ENCODE assay signal across 12 mouse cellular contexts in the genomic region with DNA sequence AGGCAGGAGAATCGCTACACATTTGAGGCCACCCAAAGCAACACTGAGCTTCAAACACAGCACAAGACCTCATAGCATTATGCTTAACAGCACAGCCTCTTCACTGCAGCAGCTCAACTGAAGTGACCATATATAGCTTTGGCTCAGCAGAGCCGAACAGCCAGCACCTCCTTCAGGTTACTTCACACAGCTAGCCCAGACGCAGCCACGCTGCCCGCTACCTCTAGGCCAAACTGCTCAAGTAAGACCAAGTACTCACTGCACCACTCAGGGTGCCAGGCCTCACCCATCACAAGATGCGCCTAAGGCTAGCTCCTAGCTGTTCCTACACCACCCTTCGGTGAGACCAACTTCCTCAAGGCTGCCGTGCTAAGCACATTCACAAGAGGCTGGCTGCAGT. TPM values are rescaled to one million over a fixed set of nuclear protein-coding genes. Genes with fewer than 3 reads are reported as not detected.
A peak's percentile ranks its signal among the peaks of the same experiment; 100 is the strongest.
DNase-seq lines count a peak whose midpoint lies in the region; ATAC-seq and TF ChIP-seq lines count a peak whose summit lies in the region.
"Had no signal": no experiment of that assay in that cellular context is flagged by ENCODE, and none has a peak within 500 bp of the region (broad histone marks: within the 10 kb centered on the region; RNA-seq: fewer than 3 reads in every experiment).

No protein-coding gene starts in this region.

- peaks cover 11% of the 10 kb centered on the region; the same call in 1 of the 2 replicates for H3K36me3 ChIP-seq in lung, postnatal 0 days (ENCODE audit: insufficient read depth, low read length)
- H3K36me3 ChIP-seq in heart, embryonic 15.5 days, result peaks cover 19% of the 10 kb centered on the region
- peaks cover 37% of the 10 kb centered on the region for H3K36me3 ChIP-seq in liver, embryonic 16.5 days (ENCODE audit: control insufficient read depth, insufficient read depth)

- H3K4me3 ChIP-seq in lung, postnatal 0 days (ENCODE audit: low read depth, low read length), result no peak overlapping the region
- H3K4me3 ChIP-seq in heart, embryonic 15.5 days, result no peak overlapping the region
- H3K4me3 ChIP-seq in liver, embryonic 16.5 days (ENCODE audit: low read depth, low read length), result no peak overlapping the region

- H3K27ac ChIP-seq in lung, postnatal 0 days (ENCODE audit: low read length), result no peak overlapping the region
- H3K27ac ChIP-seq in heart, embryonic 15.5 days, result peak overlapping the region; percentile 80
- 0 out of 2 replicates have a peak overlapping the region, but pooled peaks have one; percentile 40 for H3K27ac ChIP-seq in liver, embryonic 16.5 days (ENCODE audit: low read length)

- H3K9ac ChIP-seq in lung, postnatal 0 days (replicated peaks; ENCODE audit: low read depth), result no peak overlapping the region
- no peak overlapping the region for H3K9ac ChIP-seq in heart, embryonic 15.5 days
- peak overlapping the region; percentile 25; the same call in 1 of the 2 replicates for H3K9ac ChIP-seq in liver, embryonic 16.5 days (ENCODE audit: low read depth, low read length)

- DNase-seq in gastrocnemius, postnatal 25 days, result peak; percentile 35
- DNase-seq in gastrocnemius, postnatal 10 days, result no peak
- DNase-seq in lung, postnatal 0 days (ENCODE audit: low spot score), result no peak
- DNase-seq in lung, postnatal 10 days, result no peak
- no peak for DNase-seq in right cerebral cortex, adult 18-20 months
- DNase-seq: cerebellum, adult 18-20 months; gastrocnemius, postnatal 36 days; lung, adult 2 months; thymus, postnatal 25 days had no signal

- 70% methylated on average over 8 of the region's 8 CpGs for WGBS in lung, postnatal 0 days
- 56% methylated on average over 8 of the region's 8 CpGs for WGBS in heart, embryonic 15.5 days
- 78% methylated on average over 8 of the region's 8 CpGs for WGBS in liver, embryonic 16.5 days (ENCODE audit: insufficient replicate concordance)

- no peaks in the 10 kb centered on the region for H3K9me3 ChIP-seq in lung, postnatal 0 days (ENCODE audit: low read length)
- H3K9me3 ChIP-seq in heart, embryonic 15.5 days (replicated peaks), result no peaks in the 10 kb centered on the region
- H3K9me3 ChIP-seq in liver, embryonic 16.5 days (replicated peaks; ENCODE audit: control insufficient read depth, low read length), result no peaks in the 10 kb centered on the region

- no peak for TF ChIP-seq EP300 in lung, postnatal 0 days (IDR thresholded peaks at IDR 0.05)

- H3K4me2 ChIP-seq in lung, postnatal 0 days (replicated peaks; ENCODE audit: low read depth, low read length), result no peak overlapping the region
- H3K4me2 ChIP-seq in heart, embryonic 15.5 days, result 0 out of 2 replicates have a peak overlapping the region, but pooled peaks have one; percentile 6
- H3K4me2 ChIP-seq in liver, embryonic 16.5 days (ENCODE audit: low read depth, low read length), result no peak overlapping the region; the same call in 1 of the 2 replicates

- no peak; the same call in 1 of the 2 replicates for TF ChIP-seq CTCF in lung, postnatal 0 days (IDR thresholded peaks at IDR 0.05)

- peak; percentile 12; the same call in 1 of the 2 replicates for ATAC-seq in lung, postnatal 0 days
- ATAC-seq in heart, embryonic 15.5 days (replicated peaks; ENCODE audit: insufficient number of reproducible peaks, insufficient read depth, low FRiP score, low read depth), result no peak; the same call in 1 of the 2 replicates
- ATAC-seq in liver, embryonic 16.5 days (ENCODE audit: low read depth), result no peak
- ATAC-seq in megakaryocyte-erythroid progenitor cell, adult 5-6 weeks (replicated peaks; ENCODE audit: low FRiP score, low TSS enrichment, poor library complexity, severe bottlenecking), result no peak

- peaks cover 10% of the 10 kb centered on the region; the same call in 1 of the 2 replicates for H3K4me1 ChIP-seq in lung, postnatal 0 days (ENCODE audit: insufficient read depth, low read depth, low read length)
- H3K4me1 ChIP-seq in heart, embryonic 15.5 days (replicated peaks), result peaks cover 44% of the 10 kb centered on the region
- H3K4me1 ChIP-seq in liver, embryonic 16.5 days (ENCODE audit: control insufficient read depth, low read depth, low read length), result peaks cover 36% of the 10 kb centered on the region

- H3K27me3 ChIP-seq in lung, postnatal 0 days (replicated peaks; ENCODE audit: insufficient read depth, low read length), result no peaks in the 10 kb centered on the region
- H3K27me3 ChIP-seq in heart, embryonic 15.5 days, result no peaks in the 10 kb centered on the region
- H3K27me3 ChIP-seq in liver, embryonic 16.5 days (ENCODE audit: control insufficient read depth, insufficient read depth, low read depth, low read length), result no peaks in the 10 kb centered on the region

RNA-seq across cellular contexts. Expression of a gene that starts 5.6 kb away (rescaled TPM):
- total RNA-seq in gastrocnemius, postnatal 25 days (2021), result 10 to 100 TPM; 24.7 to 25.4 TPM
- total RNA-seq in gastrocnemius, postnatal 10 days (2021), result 10 to 100 TPM; 34.8 to 37.9 TPM
- polyA plus RNA-seq in lung, postnatal 0 days (2015; fragmentation: Nextera tagmentation; extraction: Ambion mirVana), result 41.3 and 44.1 TPM in 2 replicates
- 33.5 and 37.9 TPM in 2 replicates for polyA plus RNA-seq in heart, embryonic 15.5 days (2015; fragmentation: Nextera tagmentation; extraction: Ambion mirVana)
- 38.9 and 39.2 TPM in 2 replicates for polyA plus RNA-seq in liver, embryonic 16.5 days (2015; fragmentation: Nextera tagmentation; extraction: Ambion mirVana)
- 17.8 and 20.8 TPM in 2 replicates for total RNA-seq in megakaryocyte-erythroid progenitor cell, adult 5-6 weeks (2014; fragmentation: Nextera tagmentation)
- 25.1 and 30.8 TPM in 2 replicates for total RNA-seq in megakaryocyte-erythroid progenitor cell, adult 5-6 weeks (2017)

RNA-seq across cellular contexts. Expression of a gene that starts 5.8 kb away (rescaled TPM):
- total RNA-seq in gastrocnemius, postnatal 25 days (2021), result 1 to 10 TPM; 4.6 TPM
- 10 to 100 TPM in 1 of 2 experiments, 1 to 10 TPM in 1; 7.3 to 10.9 TPM for total RNA-seq in gastrocnemius, postnatal 10 days (2021)
- 10.3 and 11.9 TPM in 2 replicates for polyA plus RNA-seq in lung, postnatal 0 days (2015; fragmentation: Nextera tagmentation; extraction: Ambion mirVana)
- 13.8 and 16.9 TPM in 2 replicates for polyA plus RNA-seq in heart, embryonic 15.5 days (2015; fragmentation: Nextera tagmentation; extraction: Ambion mirVana)
- polyA plus RNA-seq in liver, embryonic 16.5 days (2015; fragmentation: Nextera tagmentation; extraction: Ambion mirVana), result 7.6 and 7.8 TPM in 2 replicates
- 21.7 and 23.6 TPM in 2 replicates for total RNA-seq in megakaryocyte-erythroid progenitor cell, adult 5-6 weeks (2014; fragmentation: Nextera tagmentation)
- total RNA-seq in megakaryocyte-erythroid progenitor cell, adult 5-6 weeks (2017), result 11.8 and 19.7 TPM in 2 replicates

RNA-seq across cellular contexts. Expression of a gene that starts 28.5 kb away (rescaled TPM):
- total RNA-seq in gastrocnemius, postnatal 25 days (2021), result 1 to 10 TPM; 1.8 to 3.1 TPM
- total RNA-seq in gastrocnemius, postnatal 10 days (2021), result 1 to 10 TPM; 4.9 to 7.2 TPM
- 14.3 and 15.1 TPM in 2 replicates for polyA plus RNA-seq in lung, postnatal 0 days (2015; fragmentation: Nextera tagmentation; extraction: Ambion mirVana)
- 13.4 and 17.9 TPM in 2 replicates for polyA plus RNA-seq in heart, embryonic 15.5 days (2015; fragmentation: Nextera tagmentation; extraction: Ambion mirVana)
- 13.4 and 14.1 TPM in 2 replicates for polyA plus RNA-seq in liver, embryonic 16.5 days (2015; fragmentation: Nextera tagmentation; extraction: Ambion mirVana)
- 12.4 and 19.1 TPM in 2 replicates for total RNA-seq in megakaryocyte-erythroid progenitor cell, adult 5-6 weeks (2014; fragmentation: Nextera tagmentation)
- 14.9 and 17.7 TPM in 2 replicates for total RNA-seq in megakaryocyte-erythroid progenitor cell, adult 5-6 weeks (2017)

RNA-seq across cellular contexts. Expression of a gene that starts 29.4 kb away (rescaled TPM):
- 10 to 100 TPM; 18.6 to 20.2 TPM for total RNA-seq in gastrocnemius, postnatal 25 days (2021)
- total RNA-seq in gastrocnemius, postnatal 10 days (2021), result 10 to 100 TPM; 20.1 to 25.0 TPM
- polyA plus RNA-seq in lung, postnatal 0 days (2015; fragmentation: Nextera tagmentation; extraction: Ambion mirVana), result 18.6 and 19.0 TPM in 2 replicates
- polyA plus RNA-seq in heart, embryonic 15.5 days (2015; fragmentation: Nextera tagmentation; extraction: Ambion mirVana), result 15.5 and 19.2 TPM in 2 replicates
- polyA plus RNA-seq in liver, embryonic 16.5 days (2015; fragmentation: Nextera tagmentation; extraction: Ambion mirVana), result 10.7 and 11.0 TPM in 2 replicates
- total RNA-seq in megakaryocyte-erythroid progenitor cell, adult 5-6 weeks (2014; fragmentation: Nextera tagmentation), result 37.2 and 51.6 TPM in 2 replicates
- total RNA-seq in megakaryocyte-erythroid progenitor cell, adult 5-6 weeks (2017), result 23.9 and 26.2 TPM in 2 replicates

RNA-seq across cellular contexts. Expression of a gene that starts 31.4 kb away (rescaled TPM):
- not detected for total RNA-seq in gastrocnemius, postnatal 25 days (2021)
- not detected for total RNA-seq in gastrocnemius, postnatal 10 days (2021)
- polyA plus RNA-seq in lung, postnatal 0 days (2015; fragmentation: Nextera tagmentation; extraction: Ambion mirVana), result 0.17 and 0.25 TPM in 2 replicates
- polyA plus RNA-seq in heart, embryonic 15.5 days (2015; fragmentation: Nextera tagmentation; extraction: Ambion mirVana), result 0.74 and 5.1 TPM in 2 replicates
- polyA plus RNA-seq in liver, embryonic 16.5 days (2015; fragmentation: Nextera tagmentation; extraction: Ambion mirVana), result 0.18 TPM in 1 of 2 replicates, not detected in the other
- not detected in 2 replicates for total RNA-seq in megakaryocyte-erythroid progenitor cell, adult 5-6 weeks (2014; fragmentation: Nextera tagmentation)
- not detected in 2 replicates for total RNA-seq in megakaryocyte-erythroid progenitor cell, adult 5-6 weeks (2017)
- total RNA-seq: gastrocnemius, postnatal 36 days had no signal
- polyA plus RNA-seq: lung, adult 2 months had no signal
